Mouse (Mus musculus): ENCODE measurements around the gene Cyp2f2. TPM values are rescaled to one million over a fixed set of nuclear protein-coding genes. Genes with fewer than 3 reads are reported as not detected.

Cyp2f2 gene
- polyA plus RNA-seq, 1 experiment = 0.34 TPM

DNA sequence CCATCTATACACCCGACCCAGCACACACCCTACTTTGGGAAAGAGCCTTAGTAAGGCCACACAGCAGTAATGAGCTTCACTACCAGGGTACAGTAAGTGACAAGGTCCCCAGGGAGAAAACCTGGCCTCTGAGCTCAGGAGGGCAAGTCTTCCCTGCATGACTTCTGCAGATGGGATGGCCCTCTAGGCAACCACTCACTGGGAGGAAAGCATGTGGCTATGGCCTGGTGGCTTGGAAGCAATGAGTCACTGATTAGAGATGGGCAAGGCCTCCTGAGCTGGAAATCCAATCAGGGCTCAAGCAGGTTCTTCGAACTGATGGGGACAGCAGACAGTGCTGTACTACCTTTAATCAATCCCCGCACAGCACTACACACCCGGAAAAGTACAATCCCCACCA is 42.0 kb downstream of the Cyp2f2 start:
- no peak for DNase-seq (ENCODE audit: low read depth in 1 of 2, low spot score in 2 of 2)
- H3K4me1 ChIP-seq (ENCODE audit: control insufficient read depth, insufficient read depth, insufficient read length) = peaks cover 24% of the 10 kb centered on the region
- no peaks in the 10 kb centered on the region for H3K27me3 ChIP-seq (ENCODE audit: control insufficient read depth, insufficient read depth, low read length)
- TF ChIP-seq CTCF (IDR thresholded peaks at IDR 0.05; ENCODE audit: extremely low read depth, insufficient read depth, insufficient read length, insufficient replicate concordance) (no peak), POLR2A (IDR thresholded peaks at IDR 0.05; ENCODE audit: low read depth, low read length) (no peak)
- no peak overlapping the region for H3K27ac ChIP-seq (ENCODE audit: insufficient read depth, low read length)
- H3K36me3 ChIP-seq (ENCODE audit: control insufficient read depth, insufficient read depth, low read length) = peaks cover 23% of the 10 kb centered on the region
- H3K4me3 ChIP-seq (ENCODE audit: extremely low read depth, insufficient read depth, insufficient read length) = no peak overlapping the region
- 88% methylated on average over 4 of the region's 4 CpGs for WGBS

DNA sequence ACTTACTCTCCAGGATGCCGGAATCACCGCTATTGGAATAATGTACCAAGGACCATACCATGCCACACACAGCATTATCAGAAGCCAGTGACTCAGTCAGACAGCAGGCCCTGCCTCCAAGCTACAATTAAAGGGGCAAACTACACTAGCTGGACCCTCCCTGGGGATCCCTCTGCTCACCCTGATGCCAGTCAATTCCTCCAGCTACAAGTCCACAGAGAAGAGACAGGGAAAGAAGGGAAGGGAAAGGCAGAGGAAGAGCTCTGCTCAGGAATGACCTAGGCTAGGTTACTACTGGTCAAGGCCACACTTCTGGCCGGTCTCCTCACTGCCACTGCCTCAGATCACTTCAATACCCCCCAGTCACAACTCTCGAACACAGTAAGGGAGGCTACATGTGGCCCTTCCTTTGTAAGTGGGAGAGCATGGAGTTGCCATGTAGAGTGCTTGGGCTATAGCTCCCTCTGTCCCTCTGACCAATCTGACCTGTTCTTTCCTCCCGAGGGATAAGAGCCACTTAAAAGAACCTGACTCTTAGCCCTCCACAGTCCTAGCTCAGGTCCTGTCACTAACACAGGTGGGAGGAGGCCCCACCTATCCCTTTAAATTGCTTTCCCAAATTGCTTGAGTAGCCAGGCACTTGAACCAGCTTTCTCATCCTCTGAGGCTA is 43.2 kb downstream of the Cyp2f2 start:
- Histone ChIP-seq H3K4me3 (ENCODE audit: extremely low read depth, insufficient read depth, insufficient read length) (no peak overlapping the region), H3K27me3 (ENCODE audit: control insufficient read depth, insufficient read depth, low read length) (no peaks in the 10 kb centered on the region), H3K4me1 (ENCODE audit: control insufficient read depth, insufficient read depth, insufficient read length) (peaks cover 29% of the 10 kb centered on the region), H3K27ac (ENCODE audit: insufficient read depth, low read length) (no peak overlapping the region), H3K36me3 (ENCODE audit: control insufficient read depth, insufficient read depth, low read length) (peaks cover 21% of the 10 kb centered on the region)
- no peak for DNase-seq (ENCODE audit: low read depth in 1 of 2, low spot score in 2 of 2)
- TF ChIP-seq POLR2A (IDR thresholded peaks at IDR 0.05; ENCODE audit: low read depth, low read length) = no peak
- TF ChIP-seq CTCF (IDR thresholded peaks at IDR 0.05; ENCODE audit: extremely low read depth, insufficient read depth, insufficient read length, insufficient replicate concordance) = no peak
- 88% methylated on average over 5 of the region's 5 CpGs for WGBS

DNA sequence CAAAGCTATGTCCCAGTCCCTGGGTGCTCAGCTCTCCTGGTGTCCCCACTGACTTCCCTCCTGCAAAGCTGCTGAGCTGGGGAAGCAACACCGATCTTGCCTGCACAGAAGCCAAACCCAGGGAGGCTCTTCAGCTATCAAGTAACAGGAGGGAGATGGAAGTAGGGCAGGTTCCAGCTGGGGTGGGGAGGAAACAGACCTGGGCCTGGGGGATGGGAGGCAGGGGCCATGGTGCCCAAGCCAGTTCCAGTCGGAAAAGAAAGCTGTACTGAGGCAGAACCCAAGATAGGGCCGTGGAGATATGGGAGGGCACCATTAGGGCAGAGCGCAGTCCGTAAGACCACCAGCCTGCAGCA is 43.7 kb downstream of the Cyp2f2 start:
- Histone ChIP-seq H3K36me3 (ENCODE audit: control insufficient read depth, insufficient read depth, low read length) (peaks cover 16% of the 10 kb centered on the region), H3K4me1 (ENCODE audit: control insufficient read depth, insufficient read depth, insufficient read length) (peaks cover 34% of the 10 kb centered on the region), H3K27me3 (ENCODE audit: control insufficient read depth, insufficient read depth, low read length) (no peaks in the 10 kb centered on the region), H3K27ac (ENCODE audit: insufficient read depth, low read length) (no peak overlapping the region), H3K4me3 (ENCODE audit: extremely low read depth, insufficient read depth, insufficient read length) (no peak overlapping the region)
- 92% methylated on average over 5 of the region's 5 CpGs for WGBS
- no peak for TF ChIP-seq POLR2A (IDR thresholded peaks at IDR 0.05; ENCODE audit: low read depth, low read length)
- TF ChIP-seq CTCF (IDR thresholded peaks at IDR 0.05; ENCODE audit: extremely low read depth, insufficient read depth, insufficient read length, insufficient replicate concordance) = no peak
- DNase-seq (ENCODE audit: low read depth in 1 of 2, low spot score in 2 of 2) = no peak

DNA sequence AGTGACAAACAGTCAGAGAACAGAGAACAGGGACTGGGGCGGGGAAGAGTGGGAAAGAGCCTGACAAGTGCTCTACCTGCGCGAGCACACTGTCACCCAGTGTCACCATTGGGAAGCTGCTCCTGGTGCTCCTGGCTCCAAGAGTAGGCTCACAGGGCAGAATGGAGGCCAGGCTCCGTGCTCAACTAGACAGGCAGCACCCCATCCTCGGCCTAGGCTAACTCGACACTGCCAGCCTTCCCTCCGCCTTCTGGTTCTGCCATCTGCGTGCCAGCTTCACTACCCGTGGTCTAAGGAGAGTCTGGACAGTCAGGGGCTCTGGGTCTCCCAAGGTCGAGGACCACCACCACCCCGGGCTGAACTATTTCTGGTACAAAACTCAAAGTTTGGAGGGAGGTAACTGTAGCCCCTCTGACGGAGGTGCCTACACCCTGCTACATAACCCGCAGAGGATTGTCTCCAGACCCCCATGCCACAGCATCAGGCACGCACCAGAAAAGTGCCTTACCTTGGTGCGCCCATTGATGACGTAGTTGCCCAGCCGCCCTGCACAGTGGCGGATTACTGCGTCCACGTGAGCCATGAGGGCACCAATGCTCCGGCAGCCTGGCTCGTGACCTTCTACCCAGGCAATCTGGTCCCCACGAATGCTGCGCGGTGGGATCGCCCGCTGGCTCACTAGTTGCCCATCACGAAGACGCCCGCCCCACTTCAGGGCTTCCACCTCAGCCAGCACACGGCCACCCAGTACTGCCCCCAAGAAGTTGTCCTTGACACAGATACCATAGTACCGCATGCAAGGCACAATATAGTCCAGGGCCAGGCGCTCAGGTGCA is 44.6 kb downstream of the Cyp2f2 start:
- Histone ChIP-seq H3K4me3 (ENCODE audit: extremely low read depth, insufficient read depth, insufficient read length) (no peak overlapping the region), H3K27ac (ENCODE audit: insufficient read depth, low read length) (no peak overlapping the region), H3K4me1 (ENCODE audit: control insufficient read depth, insufficient read depth, insufficient read length) (peaks cover 37% of the 10 kb centered on the region), H3K36me3 (ENCODE audit: control insufficient read depth, insufficient read depth, low read length) (peaks cover 8% of the 10 kb centered on the region), H3K27me3 (ENCODE audit: control insufficient read depth, insufficient read depth, low read length) (no peaks in the 10 kb centered on the region)
- no peak for DNase-seq (ENCODE audit: low read depth in 1 of 2, low spot score in 2 of 2)
- WGBS = 94% methylated on average over 33 of the region's 33 CpGs
- TF ChIP-seq CTCF (IDR thresholded peaks at IDR 0.05; ENCODE audit: extremely low read depth, insufficient read depth, insufficient read length, insufficient replicate concordance) = no peak
- TF ChIP-seq POLR2A (IDR thresholded peaks at IDR 0.05; ENCODE audit: low read depth, low read length) = no peak

DNA sequence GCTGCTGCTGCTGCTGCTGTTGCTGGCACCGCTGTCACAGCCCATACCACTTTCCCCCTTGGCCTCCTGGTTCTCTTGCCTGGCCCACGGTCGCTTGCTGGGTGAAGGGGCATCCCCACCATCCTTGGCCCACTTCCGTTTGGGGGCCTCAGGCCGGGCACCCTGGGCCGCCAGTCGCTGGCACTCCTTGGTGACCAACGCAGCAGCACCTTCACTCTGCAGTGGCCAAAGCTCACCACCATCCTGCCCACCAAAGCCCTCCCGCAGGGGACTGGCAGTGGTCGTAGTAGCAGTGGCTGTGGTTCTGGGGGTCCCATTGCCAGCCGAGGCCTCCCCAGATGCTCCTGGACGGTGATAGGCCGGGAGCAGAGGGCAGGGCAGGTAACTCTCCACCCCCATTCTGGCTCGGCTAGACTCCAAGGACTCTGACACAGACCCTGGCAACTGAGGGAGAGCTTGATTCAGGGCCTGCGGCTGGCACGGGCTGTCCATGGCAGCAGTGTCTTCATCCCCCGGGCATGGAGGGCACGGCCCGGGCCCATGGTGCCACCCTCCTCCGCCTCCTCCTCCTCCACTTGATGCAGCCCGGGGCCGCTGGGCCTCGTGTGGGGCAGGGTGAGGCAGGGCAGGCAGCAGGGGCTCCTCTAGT is 45.4 kb downstream of the Cyp2f2 start:
- H3K27ac ChIP-seq (ENCODE audit: insufficient read depth, low read length) = peak overlapping the region; percentile 99; the same call in 1 of the 2 replicates
- TF ChIP-seq CTCF (IDR thresholded peaks at IDR 0.05; ENCODE audit: extremely low read depth, insufficient read depth, insufficient read length, insufficient replicate concordance) (no peak), POLR2A (IDR thresholded peaks at IDR 0.05; ENCODE audit: low read depth, low read length) (no peak)
- peak in 1 of 2 experiments; percentile 19 for DNase-seq (ENCODE audit: low read depth in 1 of 2, low spot score in 2 of 2)
- 75% methylated on average over 23 of the region's 23 CpGs for WGBS
- H3K27me3 ChIP-seq (ENCODE audit: control insufficient read depth, insufficient read depth, low read length) = no peaks in the 10 kb centered on the region
- peaks cover 8% of the 10 kb centered on the region for H3K36me3 ChIP-seq (ENCODE audit: control insufficient read depth, insufficient read depth, low read length)
- H3K4me3 ChIP-seq (ENCODE audit: extremely low read depth, insufficient read depth, insufficient read length) = peak overlapping the region; percentile 79; the same call in 1 of the 2 replicates
- peaks cover 35% of the 10 kb centered on the region for H3K4me1 ChIP-seq (ENCODE audit: control insufficient read depth, insufficient read depth, insufficient read length)

DNA sequence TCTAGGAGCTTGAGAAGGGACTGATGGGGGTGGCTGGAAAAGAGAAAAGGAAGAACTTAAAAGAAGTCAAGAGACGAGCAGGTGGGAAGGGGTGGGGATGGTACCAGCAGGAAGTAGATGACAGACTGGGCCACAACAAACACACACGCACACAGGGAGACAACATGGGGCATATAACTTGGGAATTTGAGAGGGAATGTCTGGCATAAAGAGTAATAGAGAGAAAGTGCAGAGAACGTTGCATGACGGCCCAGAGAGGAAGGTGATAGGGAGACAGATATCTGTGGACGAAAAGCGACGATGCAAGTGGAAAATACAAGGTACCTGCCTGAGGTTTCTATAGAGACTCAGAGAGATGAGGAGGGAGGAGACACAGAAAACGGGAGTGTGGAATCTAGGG is 46.0 kb downstream of the Cyp2f2 start:
- no peak for DNase-seq (ENCODE audit: low read depth in 1 of 2, low spot score in 2 of 2)
- Histone ChIP-seq H3K36me3 (ENCODE audit: control insufficient read depth, insufficient read depth, low read length) (peaks cover 10% of the 10 kb centered on the region), H3K27ac (ENCODE audit: insufficient read depth, low read length) (peak overlapping the region; percentile 99), H3K4me3 (ENCODE audit: extremely low read depth, insufficient read depth, insufficient read length) (peak overlapping the region; percentile 79), H3K4me1 (ENCODE audit: control insufficient read depth, insufficient read depth, insufficient read length) (peaks cover 32% of the 10 kb centered on the region), H3K27me3 (ENCODE audit: control insufficient read depth, insufficient read depth, low read length) (no peaks in the 10 kb centered on the region)
- WGBS = 3% methylated on average over 8 of the region's 8 CpGs
- TF ChIP-seq POLR2A (IDR thresholded peaks at IDR 0.05; ENCODE audit: low read depth, low read length) = no peak
- no peak for TF ChIP-seq CTCF (IDR thresholded peaks at IDR 0.05; ENCODE audit: extremely low read depth, insufficient read depth, insufficient read length, insufficient replicate concordance)
